Mouse (Mus musculus): ENCODE data around the gene Cd209g. TPM values are rescaled to one million over a fixed set of nuclear protein-coding genes. Genes with fewer than 3 reads are reported as not detected.

Gene Cd209g
- polyA plus RNA-seq, 1 experiment from 2014 or later = not detected

DNA sequence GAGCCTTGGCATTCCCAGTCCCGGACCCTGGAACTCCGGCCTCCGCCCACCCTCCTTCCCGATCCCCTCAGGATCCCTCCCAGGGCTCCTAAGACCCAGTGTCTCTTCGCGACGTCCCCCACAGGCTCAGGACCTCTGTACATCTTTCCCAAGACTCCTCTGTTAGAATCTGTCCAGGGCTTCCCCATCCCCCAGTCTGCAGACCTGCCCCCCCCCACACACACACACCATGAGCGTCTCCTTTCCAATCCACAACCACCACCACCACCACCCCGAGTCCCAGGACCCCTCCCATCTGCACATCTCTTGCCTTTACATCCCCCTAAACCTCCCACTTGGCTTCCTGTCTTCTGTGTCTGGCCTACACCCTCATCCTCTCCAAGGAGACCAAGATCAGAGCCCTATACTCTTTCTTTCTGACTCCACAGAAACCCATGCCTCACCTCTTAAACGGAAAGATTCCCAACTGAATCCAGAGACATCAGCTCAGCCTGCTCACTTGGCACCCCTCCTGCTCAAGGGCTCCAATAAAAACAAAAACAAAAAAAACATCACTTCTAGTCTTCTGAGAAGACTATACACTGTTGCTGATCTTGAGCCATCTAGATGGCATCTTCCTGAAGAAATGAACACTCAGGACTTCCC, 33.1 kb downstream of the Cd209g start:
- peak overlapping the region; percentile 78 for H3K9ac ChIP-seq
- H3K36me3 ChIP-seq = no peaks in the 10 kb centered on the region
- no peak overlapping the region for H3K27ac ChIP-seq
- peak overlapping the region; percentile 85 for H3K4me3 ChIP-seq
- H3K27me3 ChIP-seq = no peaks in the 10 kb centered on the region
- H3K4me2 ChIP-seq (replicated peaks) = peak overlapping the region; percentile 82
- no peaks in the 10 kb centered on the region for H3K9me3 ChIP-seq
- peaks cover 4% of the 10 kb centered on the region for H3K4me1 ChIP-seq
- ATAC-seq (ENCODE audit: insufficient number of reproducible peaks, insufficient read depth, low FRiP score, low TSS enrichment) = no peak
- 16% methylated on average over 10 of the region's 10 CpGs for WGBS

DNA sequence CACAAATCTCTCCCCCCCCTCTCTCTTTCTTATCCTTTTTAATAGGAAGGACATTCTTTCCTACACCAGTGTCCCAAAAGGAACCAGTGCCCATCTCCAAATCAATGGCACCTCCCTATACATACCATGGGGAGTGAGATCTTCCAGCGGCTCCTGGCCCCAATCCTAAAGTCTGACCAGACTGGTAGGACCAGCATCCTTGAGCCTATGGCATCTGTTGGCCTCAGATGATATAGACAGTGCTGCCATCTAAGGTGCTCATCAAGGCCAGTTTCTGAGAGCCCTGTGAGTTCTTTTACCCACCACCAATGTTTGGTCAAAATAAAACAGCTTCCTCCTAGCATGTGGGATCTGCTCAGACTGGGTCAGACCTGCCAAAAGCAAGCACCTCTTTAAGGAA, 34.0 kb downstream of the Cd209g start:
- Histone ChIP-seq H3K9ac (no peak overlapping the region), H3K36me3 (no peaks in the 10 kb centered on the region), H3K9me3 (no peaks in the 10 kb centered on the region), H3K4me1 (peaks cover 4% of the 10 kb centered on the region), H3K4me3 (no peak overlapping the region), H3K4me2 (replicated peaks) (no peak overlapping the region), H3K27ac (no peak overlapping the region), H3K27me3 (no peaks in the 10 kb centered on the region)
- no peak for ATAC-seq (ENCODE audit: insufficient number of reproducible peaks, insufficient read depth, low FRiP score, low TSS enrichment)
- 82% methylated on average over 1 of the region's 1 CpGs for WGBS

DNA sequence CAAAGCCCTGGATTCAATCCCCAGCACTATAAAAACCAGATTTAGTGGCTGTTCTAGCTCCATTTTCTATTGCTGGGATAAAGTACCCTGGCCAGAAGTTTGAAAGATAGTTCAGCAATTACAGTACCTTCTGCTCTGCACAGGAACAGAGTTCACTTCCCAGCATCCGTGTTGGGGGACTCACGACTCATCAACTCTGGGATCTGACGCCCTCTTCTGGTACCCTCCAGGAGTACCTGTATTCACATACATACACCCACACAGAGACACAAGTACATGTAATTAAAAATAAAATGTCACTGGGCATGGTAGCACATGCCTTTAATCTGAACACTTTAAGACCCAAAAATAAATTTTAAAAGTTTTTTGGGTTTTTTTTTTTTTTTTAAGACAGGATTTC, 38.6 kb downstream of the Cd209g start:
- Histone ChIP-seq H3K9me3 (no peaks in the 10 kb centered on the region), H3K27me3 (no peaks in the 10 kb centered on the region), H3K4me3 (no peak overlapping the region), H3K4me1 (no peaks in the 10 kb centered on the region), H3K9ac (no peak overlapping the region), H3K36me3 (0 out of 2 replicates have a peak, but pooled peaks cover 3% of the 10 kb centered on the region), H3K27ac (no peak overlapping the region), H3K4me2 (replicated peaks) (no peak overlapping the region)
- no peak for ATAC-seq (ENCODE audit: insufficient number of reproducible peaks, insufficient read depth, low FRiP score, low TSS enrichment)
- WGBS = 67% methylated on average over 3 of the region's 3 CpGs

DNA sequence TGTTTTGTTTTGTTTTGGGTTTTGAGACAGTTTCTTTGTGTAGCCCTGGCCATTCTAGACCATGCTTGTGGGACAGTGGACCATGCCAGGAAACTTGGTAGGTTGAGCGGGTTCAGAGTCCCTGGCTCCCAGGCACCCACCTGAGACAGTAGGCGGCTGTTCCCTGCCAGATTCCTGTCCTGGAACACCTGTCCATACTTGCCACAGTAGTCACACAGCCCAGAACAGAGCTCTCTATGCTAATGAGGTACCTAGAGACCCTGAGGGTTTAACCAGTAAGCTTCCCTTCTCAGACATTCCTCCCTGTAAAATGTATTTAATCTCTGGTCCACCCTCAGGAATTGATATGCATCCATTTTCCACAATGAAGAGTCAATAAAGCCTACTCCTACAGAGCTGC, 40.1 kb downstream of the Cd209g start:
- Histone ChIP-seq H3K4me3 (no peak overlapping the region), H3K4me2 (replicated peaks) (no peak overlapping the region), H3K9ac (no peak overlapping the region), H3K4me1 (no peaks in the 10 kb centered on the region), H3K27me3 (no peaks in the 10 kb centered on the region), H3K36me3 (0 out of 2 replicates have a peak, but pooled peaks cover 3% of the 10 kb centered on the region), H3K9me3 (no peaks in the 10 kb centered on the region), H3K27ac (no peak overlapping the region)
- WGBS = 59% methylated on average over 2 of the region's 2 CpGs
- no peak for ATAC-seq (ENCODE audit: insufficient number of reproducible peaks, insufficient read depth, low FRiP score, low TSS enrichment)

DNA sequence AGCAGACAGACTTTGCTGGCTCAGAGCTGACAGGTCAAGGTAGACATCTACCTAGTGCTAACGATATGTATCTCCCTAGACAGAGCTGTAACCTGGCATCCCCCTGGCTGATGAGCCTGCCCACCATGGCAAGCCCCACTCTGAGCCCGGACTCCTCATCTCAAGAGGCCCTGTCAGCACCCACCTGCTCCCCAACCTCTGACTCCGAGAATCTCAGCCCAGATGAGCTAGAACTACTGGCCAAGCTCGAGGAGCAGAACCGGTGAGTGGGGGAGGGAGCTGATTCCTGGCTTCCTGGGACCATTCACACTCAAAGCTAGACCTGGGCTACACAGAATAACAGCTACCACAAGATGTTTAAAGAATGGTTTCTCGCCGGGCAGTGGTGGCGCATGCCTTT, 49.5 kb downstream of the Cd209g start:
- 85% methylated on average over 8 of the region's 8 CpGs for WGBS
- ATAC-seq (ENCODE audit: insufficient number of reproducible peaks, insufficient read depth, low FRiP score, low TSS enrichment) = no peak
- peaks cover 47% of the 10 kb centered on the region for H3K36me3 ChIP-seq

DNA sequence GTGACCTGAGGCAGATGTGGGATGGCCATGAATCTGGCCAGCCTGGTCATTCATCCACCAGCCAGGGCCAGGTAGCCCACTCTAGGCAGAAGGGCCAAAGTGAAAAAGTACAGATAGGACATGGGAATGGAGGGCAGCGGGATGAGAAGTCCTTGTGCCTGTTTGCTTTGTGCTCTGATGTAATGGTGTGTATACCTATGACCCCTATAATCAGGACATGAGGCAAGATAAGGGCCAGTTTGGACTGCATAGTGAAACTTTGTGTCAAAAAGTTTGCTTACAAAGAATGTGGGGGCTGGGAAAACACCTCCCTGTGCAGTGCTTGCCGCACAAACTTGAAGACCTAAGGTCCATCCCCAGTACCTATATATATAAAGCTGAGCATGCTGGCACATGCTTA, 52.3 kb downstream of the Cd209g start:
- Histone ChIP-seq H3K4me2 (replicated peaks) (no peak overlapping the region), H3K27me3 (no peaks in the 10 kb centered on the region), H3K27ac (no peak overlapping the region), H3K36me3 (peaks cover 47% of the 10 kb centered on the region), H3K4me1 (no peaks in the 10 kb centered on the region), H3K4me3 (no peak overlapping the region), H3K9ac (no peak overlapping the region), H3K9me3 (no peaks in the 10 kb centered on the region)
- WGBS = 98% methylated on average over 2 of the region's 2 CpGs
- ATAC-seq (ENCODE audit: insufficient number of reproducible peaks, insufficient read depth, low FRiP score, low TSS enrichment) = no peak

More for the DNA sequence above, 49.5 kb downstream of the Cd209g start:
- H3K9ac ChIP-seq = no peak overlapping the region
- H3K4me3 ChIP-seq = no peak overlapping the region
- no peaks in the 10 kb centered on the region for H3K27me3 ChIP-seq
- H3K4me1 ChIP-seq = no peaks in the 10 kb centered on the region
- no peak overlapping the region for H3K27ac ChIP-seq
- H3K9me3 ChIP-seq = no peaks in the 10 kb centered on the region
- no peak overlapping the region for H3K4me2 ChIP-seq (replicated peaks)

Other genes with a start within 250 kb of the Cd209g start
- gene Cd209b, start 207.3 kb upstream of the Cd209g start, polyA plus RNA-seq (2016; fragmentation: Nextera tagmentation; extraction: Ambion mirVana) = not detected in 2 replicates
- gene Cd209c, start 179.4 kb upstream of the Cd209g start, polyA plus RNA-seq (2016; fragmentation: Nextera tagmentation; extraction: Ambion mirVana) = 0.26 and 0.55 TPM in 2 replicates
- not detected in 2 replicates for gene Cd209f, start 28.3 kb upstream of the Cd209g start, polyA plus RNA-seq (2016; fragmentation: Nextera tagmentation; extraction: Ambion mirVana)
- 35.6 and 37.3 TPM in 2 replicates for gene Evi5l, start 32.5 kb downstream of the Cd209g start, polyA plus RNA-seq (2016; fragmentation: Nextera tagmentation; extraction: Ambion mirVana)
- gene Prr36, start 83.4 kb downstream of the Cd209g start, polyA plus RNA-seq (2016; fragmentation: Nextera tagmentation; extraction: Ambion mirVana) = 5.5 and 6.1 TPM in 2 replicates
- gene Lrrc8e, start 92.7 kb downstream of the Cd209g start, polyA plus RNA-seq (2016; fragmentation: Nextera tagmentation; extraction: Ambion mirVana) = 0.56 and 0.67 TPM in 2 replicates
- 36.1 and 40.1 TPM in 2 replicates for gene Map2k7, start 104.6 kb downstream of the Cd209g start, polyA plus RNA-seq (2016; fragmentation: Nextera tagmentation; extraction: Ambion mirVana)
- 1.1 and 2.0 TPM in 2 replicates for gene Gm49320, start 104.8 kb downstream of the Cd209g start, polyA plus RNA-seq (2016; fragmentation: Nextera tagmentation; extraction: Ambion mirVana)
- gene Tgfbr3l, start 114.1 kb downstream of the Cd209g start, polyA plus RNA-seq (2016; fragmentation: Nextera tagmentation; extraction: Ambion mirVana) = 5.8 and 6.5 TPM in 2 replicates
- 71.3 and 71.7 TPM in 2 replicates for gene Snapc2, start 119.0 kb downstream of the Cd209g start, polyA plus RNA-seq (2016; fragmentation: Nextera tagmentation; extraction: Ambion mirVana)
- 120 and 141 TPM in 2 replicates for gene Ctxn1, start 125.2 kb downstream of the Cd209g start, polyA plus RNA-seq (2016; fragmentation: Nextera tagmentation; extraction: Ambion mirVana)
- gene Timm44, start 141.8 kb downstream of the Cd209g start, polyA plus RNA-seq (2016; fragmentation: Nextera tagmentation; extraction: Ambion mirVana) = 64.1 and 64.3 TPM in 2 replicates
- 23.1 and 26.0 TPM in 2 replicates for gene Ccl25, start 191.1 kb downstream of the Cd209g start, polyA plus RNA-seq (2016; fragmentation: Nextera tagmentation; extraction: Ambion mirVana)
- gene Elavl1, start 191.3 kb downstream of the Cd209g start, polyA plus RNA-seq (2016; fragmentation: Nextera tagmentation; extraction: Ambion mirVana) = 316 and 334 TPM in 2 replicates

All from embryonic facial prominence, embryonic 12.5 days (tissue).